Mouse (Mus musculus): ENCODE measurements around the gene Tmem106a. TPM values are rescaled to one million over a fixed set of nuclear protein-coding genes. Genes with fewer than 3 reads are reported as not detected.
A peak's percentile ranks its signal among the peaks of the same experiment; 100 is the strongest.
"Not testable (repeated sequence)": the region's sequence is repeated elsewhere in the genome, so short reads cannot be mapped to it uniquely, and the experiment has no call there.

Tmem106a gene
- polyA plus RNA-seq, 1 experiment, result 1.6 TPM

- Histone ChIP-seq H3K4me3 (replicated peaks; ENCODE audit: insufficient read depth, low read depth, low read length) (peak overlapping the region; percentile 53), H3K27ac (ENCODE audit: insufficient read depth, low read length) (no peak overlapping the region), H3K4me1 (ENCODE audit: control insufficient read depth, insufficient read depth, low read length) (no peaks in the 10 kb centered on the region), H3K27me3 (ENCODE audit: control insufficient read depth, insufficient read depth, low read length) (no peaks in the 10 kb centered on the region)
- DNase-seq, result no peak
- 8% methylated on average over 8 of the region's 8 CpGs for WGBS
- TF ChIP-seq POLR2A (IDR thresholded peaks at IDR 0.05; ENCODE audit: borderline replicate concordance, insufficient read depth, low read length) (no peak), CTCF (IDR thresholded peaks at IDR 0.05; ENCODE audit: borderline replicate concordance, insufficient read depth, low read depth, low read length) (no peak)
Observed at GRCm38 (mm10) chr11:101626649-101626994, 44.6 kb downstream of the Tmem106a start.

- WGBS, result under 1% methylated on average over 34 of the region's 34 CpGs
- Histone ChIP-seq H3K27ac (ENCODE audit: insufficient read depth, low read length) (no peak within 1 kb of the TSS), H3K4me3 (replicated peaks; ENCODE audit: insufficient read depth, low read depth, low read length) (peak within 1 kb of the TSS; percentile 69), H3K4me1 (ENCODE audit: control insufficient read depth, insufficient read depth, low read length) (no peaks in the 10 kb centered on the region), H3K27me3 (ENCODE audit: control insufficient read depth, insufficient read depth, low read length) (no peaks in the 10 kb centered on the region)
- no peak for TF ChIP-seq CTCF (IDR thresholded peaks at IDR 0.05; ENCODE audit: borderline replicate concordance, insufficient read depth, low read depth, low read length)
- TF ChIP-seq POLR2A (IDR thresholded peaks at IDR 0.05; ENCODE audit: borderline replicate concordance, insufficient read depth, low read length), result peak; percentile 75; the same call in 1 of the 2 replicates
- peak; percentile 77 to 78 for DNase-seq
Observed at GRCm38 (mm10) chr11:101626995-101627856, 45.2 kb downstream of the Tmem106a start, which contains the start of gene Rdm1. TSS of gene Rdm1 (plus strand) at chr11:101627195.

- no peaks in the 10 kb centered on the region for H3K4me1 ChIP-seq (ENCODE audit: control insufficient read depth, insufficient read depth, low read length)
- WGBS, result under 1% methylated on average over 32 of the region's 33 CpGs
- TF ChIP-seq CTCF (IDR thresholded peaks at IDR 0.05; ENCODE audit: borderline replicate concordance, insufficient read depth, low read depth, low read length) (no peak), POLR2A (IDR thresholded peaks at IDR 0.05; ENCODE audit: borderline replicate concordance, insufficient read depth, low read length) (no peak)
- H3K27ac ChIP-seq (ENCODE audit: insufficient read depth, low read length), result no peak overlapping the region
- peak; percentile 70 to 82 for DNase-seq
- peak overlapping the region; percentile 69 for H3K4me3 ChIP-seq (replicated peaks; ENCODE audit: insufficient read depth, low read depth, low read length)
- no peaks in the 10 kb centered on the region for H3K27me3 ChIP-seq (ENCODE audit: control insufficient read depth, insufficient read depth, low read length)
Observed at GRCm38 (mm10) chr11:101627857-101628559, 46.0 kb downstream of the Tmem106a start.

GRCm38 (mm10) chr11:101628733-101629417 is 46.8 kb downstream of the Tmem106a start:
- not testable (repeated sequence) for H3K4me3 ChIP-seq (replicated peaks; ENCODE audit: insufficient read depth, low read depth, low read length); DNase-seq; H3K27ac ChIP-seq (ENCODE audit: insufficient read depth, low read length); H3K4me1 ChIP-seq (ENCODE audit: control insufficient read depth, insufficient read depth, low read length); H3K27me3 ChIP-seq (ENCODE audit: control insufficient read depth, insufficient read depth, low read length)
- whole genome bisulfite sequencing, result 59% methylated on average over 4 of the region's 5 CpGs

DNA sequence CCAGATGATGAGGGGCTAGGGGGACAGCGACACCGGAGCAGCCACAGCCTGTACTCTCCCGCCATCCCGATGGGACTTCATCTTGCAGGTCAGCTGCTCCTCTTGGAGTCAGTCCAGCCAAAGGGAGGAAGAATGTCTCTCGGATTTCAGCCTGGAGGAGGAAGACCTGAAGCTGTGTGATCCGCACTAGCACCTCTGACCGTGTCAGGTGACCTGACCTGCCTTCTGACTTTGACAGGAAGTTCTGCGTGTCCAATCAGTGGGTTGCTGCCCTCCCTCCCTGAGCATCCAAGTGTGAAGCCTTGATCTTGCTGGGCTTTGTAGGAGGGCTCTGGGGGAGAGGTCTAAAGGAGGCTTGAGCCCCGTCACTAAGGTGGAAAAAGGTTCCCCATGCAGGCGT is 53.6 kb downstream of the Tmem106a start:
- TF ChIP-seq POLR2A (IDR thresholded peaks at IDR 0.05; ENCODE audit: borderline replicate concordance, insufficient read depth, low read length), result no peak
- TF ChIP-seq CTCF (IDR thresholded peaks at IDR 0.05; ENCODE audit: borderline replicate concordance, insufficient read depth, low read depth, low read length), result no peak

DNA sequence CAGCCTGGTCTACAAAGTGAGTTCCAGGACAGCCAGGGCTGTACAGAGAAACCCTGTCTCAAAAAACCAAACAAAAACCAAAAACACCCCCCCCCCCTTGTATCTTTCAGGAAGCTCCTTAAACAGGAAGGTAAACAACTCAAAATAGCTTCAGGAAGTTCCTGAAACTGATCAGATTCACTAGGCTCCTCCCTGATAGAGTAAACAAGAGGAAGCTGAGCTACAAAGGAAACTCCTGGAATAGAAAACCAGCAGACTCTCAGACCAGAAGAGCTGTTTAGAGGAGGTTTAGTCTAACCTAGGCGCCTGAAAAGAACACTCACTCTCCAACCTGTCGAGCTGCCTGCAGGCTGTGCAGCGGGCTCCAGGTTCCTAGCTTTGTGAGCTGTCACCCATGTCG is 57.7 kb downstream of the Tmem106a start:
- 94% methylated on average over 4 of the region's 4 CpGs for WGBS
- Histone ChIP-seq H3K27me3 (ENCODE audit: control insufficient read depth, insufficient read depth, low read length) (no peaks in the 10 kb centered on the region), H3K27ac (ENCODE audit: insufficient read depth, low read length) (no peak overlapping the region), H3K4me3 (replicated peaks; ENCODE audit: insufficient read depth, low read depth, low read length) (no peak overlapping the region), H3K4me1 (ENCODE audit: control insufficient read depth, insufficient read depth, low read length) (no peaks in the 10 kb centered on the region; the same call in 1 of the 2 replicates)
- DNase-seq, result no peak
- TF ChIP-seq CTCF (IDR thresholded peaks at IDR 0.05; ENCODE audit: borderline replicate concordance, insufficient read depth, low read depth, low read length) (no peak), POLR2A (IDR thresholded peaks at IDR 0.05; ENCODE audit: borderline replicate concordance, insufficient read depth, low read length) (no peak)

More for the DNA sequence above, 53.6 kb downstream of the Tmem106a start:
- H3K4me3 ChIP-seq (replicated peaks; ENCODE audit: insufficient read depth, low read depth, low read length), result no peak overlapping the region
- H3K27me3 ChIP-seq (ENCODE audit: control insufficient read depth, insufficient read depth, low read length), result no peaks in the 10 kb centered on the region
- DNase-seq, result no peak
- no peaks in the 10 kb centered on the region; the same call in 1 of the 2 replicates for H3K4me1 ChIP-seq (ENCODE audit: control insufficient read depth, insufficient read depth, low read length)
- 67% methylated on average over 10 of the region's 10 CpGs for WGBS
- no peak overlapping the region for H3K27ac ChIP-seq (ENCODE audit: insufficient read depth, low read length)

GRCm38 (mm10) chr11:101640857-101641709 is 59.0 kb downstream of the Tmem106a start:
- peak; percentile 59 for TF ChIP-seq POLR2A (IDR thresholded peaks at IDR 0.05; ENCODE audit: borderline replicate concordance, insufficient read depth, low read length)
- H3K27me3 ChIP-seq (ENCODE audit: control insufficient read depth, insufficient read depth, low read length); H3K4me1 ChIP-seq (ENCODE audit: control insufficient read depth, insufficient read depth, low read length): not testable (repeated sequence)
- Histone ChIP-seq H3K4me3 (replicated peaks; ENCODE audit: insufficient read depth, low read depth, low read length) (peak overlapping the region; percentile 56), H3K27ac (ENCODE audit: insufficient read depth, low read length) (peak overlapping the region; percentile 94)
- peak; percentile 86 to 88 for DNase-seq
- 4% methylated on average over 52 of the region's 53 CpGs for WGBS

Other genes with a start within 250 kb of the Tmem106a start
- 0.08 TPM in 1 of 2 replicates, not detected in the other for gene G6pc, start 214.7 kb upstream of the Tmem106a start, polyA plus RNA-seq (2012; rRNA removed)
- 53.2 and 55.3 TPM in 2 replicates for gene Aarsd1, start 164.6 kb upstream of the Tmem106a start, polyA plus RNA-seq (2012; rRNA removed)
- 2.9 and 3.1 TPM in 2 replicates for gene Gm27029, start 157.4 kb upstream of the Tmem106a start, polyA plus RNA-seq (2012; rRNA removed)
- gene Rundc1, start 157.2 kb upstream of the Tmem106a start, polyA plus RNA-seq (2012; rRNA removed), result 31.8 and 32.0 TPM in 2 replicates
- gene Ptges3l, start 156.9 kb upstream of the Tmem106a start, polyA plus RNA-seq (2012; rRNA removed), result 1.2 and 1.8 TPM in 2 replicates
- gene Rpl27, start 139.9 kb upstream of the Tmem106a start, polyA plus RNA-seq (2012; rRNA removed), result 400 and 422 TPM in 2 replicates
- gene Ifi35, start 133.8 kb upstream of the Tmem106a start, polyA plus RNA-seq (2012; rRNA removed), result 6.2 and 6.3 TPM in 2 replicates
- gene Rnd2, start 117.2 kb upstream of the Tmem106a start, polyA plus RNA-seq (2012; rRNA removed), result 216 and 275 TPM in 2 replicates
- gene Vat1, start 116.0 kb upstream of the Tmem106a start, polyA plus RNA-seq (2012; rRNA removed), result 44.6 and 49.2 TPM in 2 replicates
- gene Brca1, start 30.3 kb upstream of the Tmem106a start, polyA plus RNA-seq (2012; rRNA removed), result 0.59 and 0.67 TPM in 2 replicates
- gene Nbr1, start 30.1 kb upstream of the Tmem106a start, polyA plus RNA-seq (2012; rRNA removed), result 137 and 147 TPM in 2 replicates
- not detected in 2 replicates for gene Gm11634, start 17.0 kb downstream of the Tmem106a start, polyA plus RNA-seq (2012; rRNA removed)
- 13.7 and 13.9 TPM in 2 replicates for gene Rdm1, start 45.0 kb downstream of the Tmem106a start, polyA plus RNA-seq (2012; rRNA removed)
- gene Arl4d, start 83.3 kb downstream of the Tmem106a start, polyA plus RNA-seq (2012; rRNA removed), result 14.5 and 16.6 TPM in 2 replicates
- gene Dhx8, start 150.7 kb downstream of the Tmem106a start, polyA plus RNA-seq (2012; rRNA removed), result 27.4 and 28.9 TPM in 2 replicates
- 26.9 and 27.0 TPM in 2 replicates for gene Etv4, start 203.1 kb downstream of the Tmem106a start, polyA plus RNA-seq (2012; rRNA removed)

All from cerebellum, adult 2 months (tissue).